8 mouse cellular contexts compared by ENCODE assay signal in genomic region chr15:8444890-8445597, GRCm38 (mm10). TPM values are rescaled to one million over a fixed set of nuclear protein-coding genes. Genes with fewer than 3 reads are reported as not detected.
DNase-seq lines count a peak whose midpoint lies in the region; ATAC-seq lines count a peak whose summit lies in the region.

No protein-coding gene starts in this region.

- WGBS in embryonic facial prominence, embryonic 10.5 days = under 1% methylated on average over 57 of the region's 57 CpGs
- under 1% methylated on average over 57 of the region's 57 CpGs for WGBS in limb, embryonic 12.5 days
- under 1% methylated on average over 57 of the region's 57 CpGs for WGBS in midbrain, embryonic 14.5 days

- no peaks in the 10 kb centered on the region for H3K27me3 ChIP-seq in embryonic facial prominence, embryonic 10.5 days (replicated peaks; ENCODE audit: low read depth, poor library complexity, severe bottlenecking)
- no peaks in the 10 kb centered on the region for H3K27me3 ChIP-seq in limb, embryonic 12.5 days
- H3K27me3 ChIP-seq in midbrain, embryonic 14.5 days (ENCODE audit: control insufficient read depth, insufficient read depth, low read length) = no peaks in the 10 kb centered on the region

- H3K9me3 ChIP-seq in embryonic facial prominence, embryonic 10.5 days = no peaks in the 10 kb centered on the region
- no peaks in the 10 kb centered on the region for H3K9me3 ChIP-seq in limb, embryonic 12.5 days
- no peaks in the 10 kb centered on the region for H3K9me3 ChIP-seq in midbrain, embryonic 14.5 days (ENCODE audit: control insufficient read depth, low read length)

- peak overlapping the region; percentile 98 for H3K4me3 ChIP-seq in embryonic facial prominence, embryonic 10.5 days
- H3K4me3 ChIP-seq in limb, embryonic 12.5 days (replicated peaks) = peak overlapping the region; percentile 95
- peak overlapping the region; percentile 97 for H3K4me3 ChIP-seq in midbrain, embryonic 14.5 days (replicated peaks; ENCODE audit: low read depth, low read length)

- peak overlapping the region; percentile 99 for H3K9ac ChIP-seq in limb, embryonic 12.5 days (replicated peaks)
- H3K9ac ChIP-seq in midbrain, embryonic 14.5 days (replicated peaks; ENCODE audit: low read length) = peak overlapping the region; percentile 97

- ATAC-seq in granulocyte monocyte progenitor cell, adult 5-6 weeks (replicated peaks; ENCODE audit: poor library complexity, severe bottlenecking) = peak; percentile 64
- peak; percentile 66 for ATAC-seq in limb, embryonic 12.5 days (ENCODE audit: insufficient number of reproducible peaks, insufficient read depth, low FRiP score, low TSS enrichment, low read depth)
- peak; percentile 69 for ATAC-seq in midbrain, embryonic 14.5 days (ENCODE audit: low FRiP score, low TSS enrichment)

- H3K4me1 ChIP-seq in embryonic facial prominence, embryonic 10.5 days = peaks cover 27% of the 10 kb centered on the region
- peaks cover 16% of the 10 kb centered on the region for H3K4me1 ChIP-seq in limb, embryonic 12.5 days (replicated peaks)
- peaks cover 31% of the 10 kb centered on the region for H3K4me1 ChIP-seq in midbrain, embryonic 14.5 days (ENCODE audit: control insufficient read depth, insufficient read depth, low read length)

- DNase-seq in 3134 (ENCODE audit: extremely low read depth, insufficient read length, low spot score) = peak; percentile 89
- peak; percentile 93 for DNase-seq in adrenal gland, postnatal 14 days
- DNase-seq in embryonic facial prominence, embryonic 10.5 days (ENCODE audit: low spot score) = peak; percentile 89
- peak; percentile 80 for DNase-seq in kidney, adult 11 months
- DNase-seq in midbrain, embryonic 14.5 days = peak; percentile 90
- peak; percentile 71 for DNase-seq in spleen, adult 12 weeks (ENCODE audit: low spot score)

- peak overlapping the region; percentile 99 for H3K27ac ChIP-seq in embryonic facial prominence, embryonic 10.5 days (replicated peaks)
- peak overlapping the region; percentile 100 for H3K27ac ChIP-seq in limb, embryonic 12.5 days
- H3K27ac ChIP-seq in midbrain, embryonic 14.5 days (replicated peaks; ENCODE audit: low read depth, low read length) = peak overlapping the region; percentile 98

- H3K4me2 ChIP-seq in limb, embryonic 12.5 days = peak overlapping the region; percentile 93
- H3K4me2 ChIP-seq in midbrain, embryonic 14.5 days (ENCODE audit: low read length) = peak overlapping the region; percentile 98

- no peaks in the 10 kb centered on the region for H3K36me3 ChIP-seq in embryonic facial prominence, embryonic 10.5 days (replicated peaks)
- no peaks in the 10 kb centered on the region for H3K36me3 ChIP-seq in limb, embryonic 12.5 days
- H3K36me3 ChIP-seq in midbrain, embryonic 14.5 days (ENCODE audit: control insufficient read depth, insufficient read depth, low read length) = no peaks in the 10 kb centered on the region

RNA-seq across cellular contexts. Expression of gene Nipbl, which starts 0.8 kb away (rescaled TPM):
- total RNA-seq in adrenal gland, postnatal 14 days (2021) = 50.3 and 51.4 TPM in 2 replicates
- 18.0 and 18.5 TPM in 2 replicates for polyA plus RNA-seq in embryonic facial prominence, embryonic 10.5 days (2016; fragmentation: Nextera tagmentation; extraction: Ambion mirVana)
- 55.1 and 55.8 TPM in 2 replicates for total RNA-seq in granulocyte monocyte progenitor cell, adult 5-6 weeks (2014; fragmentation: Nextera tagmentation)
- total RNA-seq in granulocyte monocyte progenitor cell, adult 5-6 weeks (2017) = 46.2 and 52.3 TPM in 2 replicates
- polyA plus RNA-seq in limb, embryonic 12.5 days (2016; fragmentation: Nextera tagmentation; extraction: Ambion mirVana) = 21.9 and 22.9 TPM in 2 replicates
- 18.9 and 23.3 TPM in 2 replicates for polyA plus RNA-seq in midbrain, embryonic 14.5 days (2014; fragmentation: Nextera tagmentation; extraction: Ambion mirVana)

Comparison
In these comparisons a context has a peak if more than half of its experiments do, and no peak if none do; other contexts are left out.
1. Peak in every context shown above with its lines: DNase-seq, ATAC-seq, H3K4me3 ChIP-seq and H3K27ac ChIP-seq.